Mouse (Mus musculus) heart, adult 2 months (tissue): ENCODE data around the gene Gipc1. TPM values are rescaled to one million over a fixed set of nuclear protein-coding genes. Genes with fewer than 3 reads are reported as not detected.

Experiments used
- DNase-seq, 2 experiments: peaks; one replicate each; pipeline ENCODE4 v3.0.0; 2021
- H3K27ac ChIP-seq: fragments of 200-600 bp; 2 replicates; pipeline ENCODE4 v1.8.1; 2022
- H3K27me3 ChIP-seq: fragments of 200-500 bp; 2 replicates; pipeline ENCODE4 v1.6.1; 2012; ENCODE audit warnings: mild to moderate bottlenecking, low read length, inconsistent platforms, mixed read lengths; ENCODE audit not compliant: control insufficient read depth, insufficient read depth
- H3K36me3 ChIP-seq: fragments of 200-500 bp; 2 replicates; pipeline ENCODE4 v1.6.1; 2012; ENCODE audit warnings: low read length, inconsistent platforms; ENCODE audit not compliant: control insufficient read depth, insufficient read depth
- H3K4me1 ChIP-seq: fragments of 200-500 bp; 2 replicates; pipeline ENCODE4 v1.6.1; 2011; ENCODE audit warnings: low read length; ENCODE audit not compliant: control insufficient read depth, insufficient read depth
- H3K4me3 ChIP-seq: fragments of 200-600 bp; 2 replicates; pipeline ENCODE4 v1.8.1; 2022
- H3K79me2 ChIP-seq: fragments of 200-500 bp; replicated peaks from 2 replicates; pipeline ENCODE4 v1.6.1; 2012; ENCODE audit warnings: mild to moderate bottlenecking, inconsistent platforms, low read length, moderate library complexity, mixed read lengths; ENCODE audit not compliant: control insufficient read depth, insufficient read depth
- H3K9ac ChIP-seq: fragments of 200-500 bp; 2 replicates; pipeline ENCODE4 v1.6.1; 2012; ENCODE audit warnings: low read depth, mild to moderate bottlenecking, control low read depth, inconsistent platforms, low read length, mixed read lengths
- CTCF ChIP-seq: fragments of 200-600 bp; IDR thresholded peaks from 2 replicates; pipeline ENCODE4 v1.8.1; 2022; ENCODE audit warnings: antibody characterized with exemption, mild to moderate bottlenecking, moderate library complexity
- EP300 ChIP-seq: fragments of 200-500 bp; IDR thresholded peaks from 2 replicates; pipeline ENCODE4 v1.6.1; 2011; ENCODE audit warnings: low read depth, low read length, control low read depth; ENCODE audit not compliant: insufficient read depth
- POLR2A ChIP-seq: fragments of 200-500 bp; IDR thresholded peaks from 2 replicates; pipeline ENCODE4 v1.6.1; 2011; ENCODE audit warnings: mild to moderate bottlenecking, low read depth, low read length, control low read depth; ENCODE audit not compliant: insufficient read depth
- WGBS: fragments of 180-500 bp; shearing (Covaris S2); methylation state at CpG from one replicate; pipeline ENCODE4 v1.1.7; 2018; 5-methylcytosine and 5-hydroxymethylcytosine counted together
- intact Hi-C: fragments of 180-260 bp; cut with DNase I; formaldehyde crosslinking; loops from one replicate; pipeline ENCODE4 v1.15.1; 2025
- polyA plus RNA-seq: library from polyadenylated mRNA; depleted of rRNA; stranded (reverse); fragments of >200 nt; gene quantifications from 2 replicates; pipeline ENCODE4 v1.2.3, GENCODE M21; 2012
- total RNA-seq, 2 experiments: library from RNA; stranded (reverse); gene quantifications; 2 replicates each; pipeline ENCODE4 v1.2.3; 2021

Gene Gipc1
- total and polyA plus RNA-seq, 3 experiments, result 23.8 to 27.7 (median 25.6) TPM

DNA sequence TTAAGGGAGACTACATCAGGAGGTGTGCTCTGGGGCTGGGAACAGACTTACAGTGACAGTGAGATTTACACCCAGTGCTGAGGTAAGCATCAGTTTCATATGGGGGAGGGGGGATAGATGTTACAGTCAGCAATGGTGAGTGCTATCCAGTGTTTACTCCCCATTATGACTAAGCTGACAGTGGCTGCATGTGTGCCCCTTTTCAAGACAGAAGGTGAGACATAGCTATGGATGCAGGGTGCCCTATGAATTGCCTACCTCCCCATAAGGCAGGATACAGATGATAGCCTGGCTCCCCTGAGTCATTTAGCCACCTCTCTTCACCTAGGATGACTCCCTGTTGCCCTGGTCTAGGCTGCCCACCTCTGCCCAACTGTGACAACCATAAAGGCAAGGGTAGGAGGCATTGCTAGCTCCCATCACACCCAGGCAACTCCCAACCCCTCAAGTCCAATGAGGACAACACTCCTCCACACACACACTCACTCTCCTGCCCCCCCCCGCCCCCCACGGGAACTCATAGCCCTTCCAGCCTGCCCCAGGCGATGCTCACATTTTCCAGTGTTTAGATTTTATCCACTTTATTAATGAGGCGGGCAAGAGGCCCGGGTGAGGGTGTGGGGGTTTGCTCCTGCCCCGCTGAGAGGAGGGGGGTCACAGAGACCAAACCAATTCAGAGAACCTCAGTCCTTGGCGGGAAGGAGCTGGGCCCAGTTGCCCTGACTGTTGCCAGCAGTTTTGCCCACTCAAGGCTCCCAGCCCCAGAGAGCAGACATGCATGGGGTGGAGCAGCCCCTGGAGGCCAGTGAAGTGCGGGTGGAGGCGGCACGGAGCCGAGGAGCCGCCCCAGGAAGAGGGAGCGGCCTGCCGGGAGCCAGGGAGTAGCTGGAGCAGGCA is 13.7 kb downstream of the Gipc1 start, which contains the start of gene Ptger1:
TSS of gene Ptger1 (plus strand) at position 710 of the 897 bp plus-strand sequence.
- DNase-seq, result peak; percentile 80 to 84
- no peaks in the 10 kb centered on the region for H3K79me2 ChIP-seq
- intact Hi-C loops, result loop anchor here (2.0 to 5.0 kb wide), 3 partner anchors 57 to 286 kb away; no protein-coding TSS in a partner anchor
- H3K27me3 ChIP-seq, result no peaks in the 10 kb centered on the region
- no peak within 1 kb of the TSS for H3K9ac ChIP-seq
- H3K4me3 ChIP-seq, result no peak within 1 kb of the TSS
- 11% methylated on average over 14 of the region's 14 CpGs for WGBS
- no peaks in the 10 kb centered on the region for H3K36me3 ChIP-seq
- H3K27ac ChIP-seq, result peak within 1 kb of the TSS; percentile 57
- peaks cover 14% of the 10 kb centered on the region for H3K4me1 ChIP-seq
- TF ChIP-seq CTCF (peak; percentile 40), POLR2A (peak; percentile 44), EP300 (no peak)

GRCm38 (mm10) chr8:83666866-83667234 is 14.4 kb downstream of the Gipc1 start:
- whole genome bisulfite sequencing, result 90% methylated on average over 3 of the region's 3 CpGs

DNA sequence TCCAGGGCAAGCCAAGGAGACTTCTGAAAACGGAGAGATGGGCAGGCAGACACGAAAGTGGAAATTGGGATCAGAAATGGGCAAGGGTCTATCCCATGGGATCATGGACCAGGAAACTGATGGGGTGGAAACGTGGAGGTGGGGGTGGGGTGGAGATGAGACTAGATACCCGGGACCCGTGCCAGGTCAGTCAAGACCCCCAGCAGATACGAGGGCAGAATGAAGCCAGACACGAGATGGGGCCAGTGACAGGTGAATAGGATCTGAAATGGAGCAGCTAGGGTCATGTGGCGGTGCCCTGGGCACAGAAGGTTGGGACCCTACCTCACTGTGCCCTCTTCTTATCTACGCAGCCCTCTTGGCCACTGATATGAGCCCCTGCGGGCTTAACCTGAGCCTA is 15.0 kb downstream of the Gipc1 start:
- 80% methylated on average over 10 of the region's 10 CpGs for WGBS
- Histone ChIP-seq H3K27me3 (no peaks in the 10 kb centered on the region), H3K79me2 (no peaks in the 10 kb centered on the region), H3K4me3 (no peak overlapping the region), H3K9ac (no peak overlapping the region), H3K4me1 (peaks cover 12% of the 10 kb centered on the region), H3K27ac (no peak overlapping the region), H3K36me3 (no peaks in the 10 kb centered on the region)
- no peak for TF ChIP-seq EP300
- no peak for TF ChIP-seq CTCF
- TF ChIP-seq POLR2A, result no peak
- intact Hi-C loops, result loop anchor here (2.0 to 5.0 kb wide), 3 partner anchors 55 to 285 kb away; no protein-coding TSS in a partner anchor
- no peak for DNase-seq

More at GRCm38 (mm10) chr8:83666866-83667234, 14.4 kb downstream of the Gipc1 start:
- Histone ChIP-seq H3K36me3 (no peaks in the 10 kb centered on the region), H3K9ac (no peak overlapping the region), H3K4me3 (no peak overlapping the region), H3K4me1 (peaks cover 14% of the 10 kb centered on the region), H3K79me2 (no peaks in the 10 kb centered on the region), H3K27me3 (no peaks in the 10 kb centered on the region), H3K27ac (peak overlapping the region; percentile 12; the same call in 1 of the 2 replicates)
- DNase-seq, result no peak
- intact Hi-C loops, result loop anchor here (2.0 to 5.0 kb wide), 3 partner anchors 56 to 285 kb away; no protein-coding TSS in a partner anchor
- no peak for TF ChIP-seq POLR2A

GRCm38 (mm10) chr8:83668010-83668916 is 15.8 kb downstream of the Gipc1 start:
- 53% methylated on average over 80 of the region's 80 CpGs for WGBS
- no peak overlapping the region for H3K4me3 ChIP-seq
- H3K79me2 ChIP-seq, result no peaks in the 10 kb centered on the region
- H3K9ac ChIP-seq, result no peak overlapping the region
- TF ChIP-seq EP300 (no peak), POLR2A (no peak), CTCF (peak; percentile 70)
- no peak overlapping the region for H3K27ac ChIP-seq
- intact Hi-C loops, result loop anchor here (5.0 kb wide), 2 partner anchors 69 to 284 kb away; no protein-coding TSS in a partner anchor
- no peaks in the 10 kb centered on the region for H3K36me3 ChIP-seq
- H3K4me1 ChIP-seq, result peaks cover 8% of the 10 kb centered on the region
- H3K27me3 ChIP-seq, result no peaks in the 10 kb centered on the region
- peak; percentile 52 to 61 for DNase-seq

GRCm38 (mm10) chr8:83669013-83669412 is 16.5 kb downstream of the Gipc1 start:
- H3K79me2 ChIP-seq, result no peaks in the 10 kb centered on the region
- TF ChIP-seq CTCF, result no peak
- H3K4me1 ChIP-seq, result peaks cover 8% of the 10 kb centered on the region
- intact Hi-C loops, result loop anchor here (5.0 kb wide), 2 partner anchors 68 to 283 kb away; no protein-coding TSS in a partner anchor
- 89% methylated on average over 16 of the region's 16 CpGs for WGBS
- no peak for DNase-seq
- no peak overlapping the region for H3K9ac ChIP-seq
- H3K36me3 ChIP-seq, result no peaks in the 10 kb centered on the region
- no peak overlapping the region for H3K4me3 ChIP-seq
- H3K27ac ChIP-seq, result no peak overlapping the region
- no peaks in the 10 kb centered on the region for H3K27me3 ChIP-seq
